Mouse (Mus musculus) MEL (cell line): ENCODE measurements around the gene Ccl20. TPM values are rescaled to one million over a fixed set of nuclear protein-coding genes. Genes with fewer than 3 reads are reported as not detected.

ENCODE experiments used
- DNase-seq: peaks from one replicate; pipeline ENCODE4 v3.0.0; 2011; ENCODE audit warnings: low read depth, low spot score
- H3K27ac ChIP-seq: 2 replicates; pipeline ENCODE4 v1.5.1; 2012; ENCODE audit warnings: low read depth, mild to moderate bottlenecking, control low read depth, low read length, moderate library complexity; ENCODE audit not compliant: control insufficient read depth
- H3K27me3 ChIP-seq, 2 experiments: fragments of 150-350 bp in 1 of 2; sonication (generic) in 1 of 2; 2 replicates each; pipeline ENCODE4 v1.6.1; 2012; ENCODE audit warnings: low read length in 2 of 2, mild to moderate bottlenecking in 2 of 2, improper control_type of control experiment in 1 of 2, moderate library complexity in 1 of 2; ENCODE audit not compliant: insufficient read depth in 2 of 2, control insufficient read depth in 1 of 2
- H3K36me3 ChIP-seq, 2 experiments: 2 replicates each; pipeline ENCODE4 v1.6.1; 2012 to 2014; ENCODE audit warnings: low read length in 2 of 2, improper control_type of control experiment in 1 of 2, inconsistent platforms in 1 of 2, mild to moderate bottlenecking in 1 of 2; ENCODE audit not compliant: insufficient read depth in 2 of 2, control insufficient read depth in 1 of 2
- H3K4me1 ChIP-seq, 2 experiments: fragments of 150-350 bp in 1 of 2; sonication (generic) in 1 of 2; 2 replicates each; pipeline ENCODE4 v1.6.1; 2012; ENCODE audit warnings: low read length in 2 of 2, improper control_type of control experiment in 1 of 2, mild to moderate bottlenecking in 1 of 2; ENCODE audit not compliant: insufficient read depth in 2 of 2, control insufficient read depth in 1 of 2
- H3K4me3 ChIP-seq, 2 experiments: fragments of 150-350 bp in 1 of 2; sonication (generic) in 1 of 2; 2 replicates each; pipeline ENCODE4 v1.5.1; 2012; ENCODE audit warnings: low read depth in 2 of 2, low read length in 2 of 2, mild to moderate bottlenecking in 2 of 2, moderate library complexity in 2 of 2, control low read depth in 1 of 2, improper control_type of control experiment in 1 of 2; ENCODE audit not compliant: control insufficient read depth in 1 of 2, insufficient read depth in 1 of 2
- H3K79me2 ChIP-seq: 2 replicates; pipeline ENCODE4 v1.6.1; 2012; ENCODE audit warnings: mild to moderate bottlenecking, low read length, moderate library complexity; ENCODE audit not compliant: control insufficient read depth, poor library complexity, insufficient read depth
- H3K9ac ChIP-seq: 2 replicates; pipeline ENCODE4 v1.6.1; 2012; ENCODE audit warnings: low read depth, mild to moderate bottlenecking, control low read depth, low read length, moderate library complexity; ENCODE audit not compliant: control insufficient read depth, poor library complexity, severe bottlenecking
- H3K9me3 ChIP-seq: fragments of 150-350 bp; sonication (generic); replicated peaks from 2 replicates; pipeline ENCODE4 v1.6.1; 2012; ENCODE audit warnings: mild to moderate bottlenecking, low read length, improper control_type of control experiment, moderate library complexity; ENCODE audit not compliant: insufficient read depth
- BHLHE40 ChIP-seq: IDR thresholded peaks from 2 replicates; pipeline ENCODE4 v1.6.1; 2012; ENCODE audit warnings: low read depth, mild to moderate bottlenecking, inconsistent platforms, low read length, improper control_type of control experiment, borderline replicate concordance
- ETS1 ChIP-seq: IDR thresholded peaks from 2 replicates; pipeline ENCODE4 v1.6.1; 2012; ENCODE audit warnings: low read depth, mild to moderate bottlenecking, inconsistent platforms, low read length, improper control_type of control experiment, moderate library complexity
- GABPA ChIP-seq: IDR thresholded peaks from 2 replicates; pipeline ENCODE4 v1.6.1; 2012; ENCODE audit warnings: low read depth, mild to moderate bottlenecking, inconsistent platforms, low read length, improper control_type of control experiment, moderate library complexity
- GATA1 ChIP-seq: IDR thresholded peaks from 2 replicates; pipeline ENCODE4 v1.6.1; 2011; ENCODE audit warnings: low read depth, low read length, improper control_type of control experiment
- JUND ChIP-seq: IDR thresholded peaks from 2 replicates; pipeline ENCODE4 v1.6.1; 2011; ENCODE audit warnings: low read depth, mild to moderate bottlenecking, improper control_type of control experiment, low read length
- KAT2A ChIP-seq: conservative IDR thresholded peaks from 2 replicates; pipeline ENCODE4 v1.6.1; 2012; ENCODE audit warnings: low read depth, low read length, improper control_type of control experiment, inconsistent platforms
- MAX ChIP-seq: IDR thresholded peaks from 2 replicates; pipeline ENCODE4 v1.6.1; 2011; ENCODE audit warnings: low read length, improper control_type of control experiment
- MAZ ChIP-seq: IDR thresholded peaks from 2 replicates; pipeline ENCODE4 v1.6.1; 2012; ENCODE audit warnings: low read depth, mild to moderate bottlenecking, inconsistent platforms, low read length, improper control_type of control experiment
- MEF2A ChIP-seq: IDR thresholded peaks from 2 replicates; pipeline ENCODE4 v1.6.1; 2014; ENCODE audit warnings: low read depth, mild to moderate bottlenecking, inconsistent platforms, low read length, improper control_type of control experiment; ENCODE audit not compliant: poor library complexity, insufficient replicate concordance, severe bottlenecking; ENCODE audit errors: extremely low read depth
- MXI1 ChIP-seq: IDR thresholded peaks from 2 replicates; pipeline ENCODE4 v1.6.1; 2011; ENCODE audit warnings: mild to moderate bottlenecking, low read depth, low read length, improper control_type of control experiment
- MYB ChIP-seq: IDR thresholded peaks from 2 replicates; pipeline ENCODE4 v1.6.1; 2011; ENCODE audit warnings: mild to moderate bottlenecking, low read depth, low read length, improper control_type of control experiment
- MYC ChIP-seq: IDR thresholded peaks from 2 replicates; pipeline ENCODE4 v1.6.1; 2011; ENCODE audit warnings: low read depth, mild to moderate bottlenecking, low read length, improper control_type of control experiment, moderate library complexity
- NELFE ChIP-seq: IDR thresholded peaks from 2 replicates; pipeline ENCODE4 v1.6.1; 2011; ENCODE audit warnings: low read depth, low read length, improper control_type of control experiment
- NRF1 ChIP-seq: IDR thresholded peaks from 2 replicates; pipeline ENCODE4 v1.6.1; 2014; ENCODE audit warnings: low read depth, mild to moderate bottlenecking, inconsistent platforms, low read length, improper control_type of control experiment, moderate library complexity; ENCODE audit not compliant: poor library complexity, insufficient read depth, severe bottlenecking
- POLR2A ChIP-seq, 2 experiments: IDR thresholded peaks; 2 replicates each; pipeline ENCODE4 v1.6.1; 2011 to 2012; ENCODE audit warnings: low read length in 2 of 2, mild to moderate bottlenecking in 2 of 2, control low read depth in 1 of 2, improper control_type of control experiment in 1 of 2, low read depth in 1 of 2, moderate library complexity in 1 of 2; ENCODE audit not compliant: control insufficient read depth in 1 of 2, insufficient read depth in 1 of 2, poor library complexity in 1 of 2
- RCOR1 ChIP-seq: IDR thresholded peaks from 2 replicates; pipeline ENCODE4 v1.6.1; 2012; ENCODE audit warnings: low read depth, mild to moderate bottlenecking, inconsistent platforms, low read length, improper control_type of control experiment
- SIN3A ChIP-seq: IDR thresholded peaks from 2 replicates; pipeline ENCODE4 v1.6.1; 2012; ENCODE audit warnings: low read length, improper control_type of control experiment, inconsistent platforms
- SMC3 ChIP-seq: IDR thresholded peaks from 2 replicates; pipeline ENCODE4 v1.6.1; 2011; ENCODE audit warnings: low read depth, low read length, improper control_type of control experiment
- TCF12 ChIP-seq: IDR thresholded peaks from 2 replicates; pipeline ENCODE4 v1.6.1; 2014; ENCODE audit warnings: low read depth, mild to moderate bottlenecking, inconsistent platforms, low read length, improper control_type of control experiment, moderate library complexity
- UBTF ChIP-seq: IDR thresholded peaks from 2 replicates; pipeline ENCODE4 v1.6.1; 2012; ENCODE audit warnings: low read depth, mild to moderate bottlenecking, inconsistent platforms, low read length, improper control_type of control experiment, moderate library complexity, borderline replicate concordance; ENCODE audit not compliant: insufficient read depth
- ZMIZ1 ChIP-seq: IDR thresholded peaks from 2 replicates; pipeline ENCODE4 v1.6.1; 2012; ENCODE audit warnings: low read depth, mild to moderate bottlenecking, inconsistent platforms, low read length, improper control_type of control experiment, moderate library complexity
- ZNF384 ChIP-seq: IDR thresholded peaks from 2 replicates; pipeline ENCODE4 v1.6.1; 2012; ENCODE audit warnings: low read depth, mild to moderate bottlenecking, inconsistent platforms, low read length, improper control_type of control experiment
- polyA plus RNA-seq, 2 experiments: library from polyadenylated mRNA; stranded (reverse) in 1 of 2; unstranded in 1 of 2; fragments of >175 nt in 1 of 2; fragments of >200 nt in 1 of 2; gene quantifications; 2 replicates each; pipeline versions ENCODE4 v1.2.1 to v1.2.4; 2012; ENCODE audit warnings: low replicate concordance in 2 of 2, low read depth in 1 of 2; ENCODE audit not compliant: insufficient read length in 2 of 2, insufficient read depth in 1 of 2, missing spikeins in 1 of 2
- total RNA-seq: library from RNA; depleted of rRNA; stranded (reverse); fragments of 300-350 nt; gene quantifications from 2 replicates; pipeline ENCODE4 v1.2.3, GENCODE M21; 2012

Ccl20 gene
- total and polyA plus RNA-seq, 3 experiments = not detected

DNA sequence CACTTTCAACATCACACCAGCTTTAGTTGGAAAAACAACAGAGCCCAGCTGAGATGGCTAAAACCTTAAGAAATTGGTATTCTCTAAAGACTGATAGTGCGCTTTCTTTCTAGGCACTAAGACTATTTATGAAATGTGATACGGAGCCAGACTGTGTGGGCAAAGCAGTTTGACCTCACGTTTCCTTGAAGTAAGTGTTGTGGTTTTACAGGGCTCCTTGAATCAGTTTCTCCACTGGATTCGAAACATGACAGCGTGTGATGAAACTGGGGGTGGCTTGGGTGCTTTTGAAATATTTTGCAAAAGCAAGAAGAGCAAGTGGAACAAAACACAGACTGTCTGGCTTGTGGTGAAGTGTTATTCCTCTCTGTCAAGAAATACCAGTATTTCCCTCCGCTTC lies 39.5 kb upstream of the Ccl20 start:
- Histone ChIP-seq H3K9ac (no peak overlapping the region), H3K79me2 (no peaks in the 10 kb centered on the region), H3K27ac (no peak overlapping the region), H3K27me3 (no peaks in the 10 kb centered on the region; a peak in 1 of 4 replicates), H3K4me3 (no peak overlapping the region), H3K9me3 (no peaks in the 10 kb centered on the region), H3K36me3 (no peaks in the 10 kb centered on the region), H3K4me1 (no peaks in the 10 kb centered on the region)
- TF ChIP-seq NELFE (no peak), ETS1 (no peak), MXI1 (no peak), JUND (no peak), KAT2A (no peak), POLR2A (IDR thresholded peaks at IDR 0.05; ENCODE audit: control insufficient read depth in 1 of 2, insufficient read depth in 1 of 2, low read depth in 1 of 2, low read length in 2 of 2, poor library complexity in 1 of 2) (no peak), MYB (no peak), BHLHE40 (no peak), MEF2A (no peak), GABPA (no peak), MAZ (no peak), MYC (no peak), SMC3 (no peak)
- DNase-seq = no peak

DNA sequence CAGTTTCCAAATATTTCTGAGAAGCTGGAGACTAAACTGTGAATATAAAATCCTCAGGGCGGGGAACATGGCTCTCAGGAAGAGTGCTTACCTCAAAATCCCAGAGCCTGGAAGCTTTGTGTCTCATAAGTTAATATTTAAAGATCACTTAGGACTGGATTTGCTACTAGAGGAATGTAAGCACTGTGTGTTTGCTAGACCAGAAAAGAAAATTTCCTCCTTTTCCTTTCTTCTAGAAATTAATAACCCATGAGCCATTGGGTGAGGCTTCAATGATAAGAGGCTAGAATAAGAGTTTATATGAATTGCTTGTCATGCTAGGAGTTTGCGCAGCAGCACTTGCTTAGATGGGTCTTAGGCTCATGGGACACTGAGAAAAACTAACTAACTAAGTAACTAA lies 31.8 kb upstream of the Ccl20 start:
- no peaks in the 10 kb centered on the region for H3K9me3 ChIP-seq
- H3K36me3 ChIP-seq = no peaks in the 10 kb centered on the region
- no peaks in the 10 kb centered on the region for H3K27me3 ChIP-seq
- H3K4me3 ChIP-seq = no peak overlapping the region
- no peak overlapping the region for H3K9ac ChIP-seq
- H3K4me1 ChIP-seq = no peaks in the 10 kb centered on the region
- TF ChIP-seq SIN3A = no peak
- no peak for TF ChIP-seq POLR2A (IDR thresholded peaks at IDR 0.05; ENCODE audit: control insufficient read depth in 1 of 2, insufficient read depth in 1 of 2, low read depth in 1 of 2, low read length in 2 of 2, poor library complexity in 1 of 2)
- DNase-seq = no peak
- H3K79me2 ChIP-seq = no peaks in the 10 kb centered on the region
- no peak overlapping the region for H3K27ac ChIP-seq

- TF ChIP-seq MXI1 (no peak), JUND (no peak), MEF2A (no peak), UBTF (no peak), ZNF384 (no peak), SMC3 (no peak), SIN3A (no peak), MAX (no peak), KAT2A (no peak), NRF1 (no peak), GABPA (no peak), MYB (no peak), ZMIZ1 (no peak), GATA1 (no peak), RCOR1 (no peak), TCF12 (no peak), ETS1 (no peak)
- Histone ChIP-seq H3K27ac (no peak overlapping the region), H3K36me3 (no peaks in the 10 kb centered on the region), H3K4me1 (no peaks in the 10 kb centered on the region), H3K9ac (no peak overlapping the region), H3K9me3 (no peaks in the 10 kb centered on the region), H3K79me2 (no peaks in the 10 kb centered on the region), H3K27me3 (no peaks in the 10 kb centered on the region), H3K4me3 (no peak overlapping the region)
- DNase-seq = no peak
These were observed 25.3 kb upstream of the Ccl20 start for GRCm38 (mm10) chr1:83091268-83091667.
